Mouse (Mus musculus) neural tube, embryonic 11.5 days (tissue): ENCODE data around the gene Procr. TPM values are rescaled to one million over a fixed set of nuclear protein-coding genes. Genes with fewer than 3 reads are reported as not detected.

Source experiments
- ATAC-seq: fragments of 200-750 bp; cut with Nextera tagmentation; 2 replicates; pipeline ENCODE4 v1.8.0; 2017; ENCODE audit warnings: moderate number of reproducible peaks, mild to moderate bottlenecking, moderate TSS enrichment, moderate library complexity; ENCODE audit not compliant: insufficient read depth, low FRiP score, low TSS enrichment
- DNase-seq: peaks from one replicate; pipeline ENCODE4 v3.0.0-alpha.2; 2015; ENCODE audit warnings: low spot score
- H3K27ac ChIP-seq: fragments of 300-500 bp; sonication (generic); 2 replicates; pipeline ENCODE4 v1.5.1; 2014; ENCODE audit warnings: low read depth, mild to moderate bottlenecking, low read length
- H3K27me3 ChIP-seq: fragments of 300-500 bp; sonication (generic); 2 replicates; pipeline ENCODE4 v1.6.1; 2014; ENCODE audit warnings: mild to moderate bottlenecking, low read length, mixed read lengths; ENCODE audit not compliant: control insufficient read depth, insufficient read depth
- H3K36me3 ChIP-seq: fragments of 300-500 bp; sonication (generic); 2 replicates; pipeline ENCODE4 v1.6.1; 2014; ENCODE audit warnings: mild to moderate bottlenecking, low read length, moderate library complexity, mixed read lengths; ENCODE audit not compliant: control insufficient read depth, insufficient read depth
- H3K4me1 ChIP-seq: fragments of 300-500 bp; sonication (generic); 2 replicates; pipeline ENCODE4 v1.6.1; 2014; ENCODE audit warnings: low read length, mixed read lengths; ENCODE audit not compliant: control insufficient read depth, insufficient read depth
- H3K4me2 ChIP-seq: fragments of 300-500 bp; sonication (generic); 2 replicates; pipeline ENCODE4 v1.6.1; 2014; ENCODE audit warnings: low read depth, mild to moderate bottlenecking, moderate library complexity
- H3K4me3 ChIP-seq: fragments of 300-500 bp; sonication (generic); 2 replicates; pipeline ENCODE4 v1.5.1; 2014; ENCODE audit warnings: low read depth, low read length
- H3K9ac ChIP-seq: fragments of 300-500 bp; sonication (generic); 2 replicates; pipeline ENCODE4 v1.6.1; 2014; ENCODE audit warnings: mild to moderate bottlenecking, low read length
- H3K9me3 ChIP-seq: fragments of 300-500 bp; sonication (generic); 2 replicates; pipeline ENCODE4 v1.6.1; 2016; ENCODE audit warnings: low read length; ENCODE audit not compliant: control insufficient read depth
- WGBS: fragments of 180-500 bp; shearing (Covaris S2); extraction: QIAGEN DNeasy Blood & Tissue Kit; methylation state at CpG from one replicate; pipeline ENCODE4 v1.1.7; 2014; 5-methylcytosine and 5-hydroxymethylcytosine counted together
- polyA plus RNA-seq: library from polyadenylated mRNA; unstranded; fragments of >200 nt; fragmentation: Nextera tagmentation; extraction: Ambion mirVana; gene quantifications from 2 replicates; pipeline ENCODE4 v1.2.1, GENCODE M21; 2014

Gene Procr
- polyA plus RNA-seq, 1 experiment from 2014 or later = 2.8 TPM

DNA sequence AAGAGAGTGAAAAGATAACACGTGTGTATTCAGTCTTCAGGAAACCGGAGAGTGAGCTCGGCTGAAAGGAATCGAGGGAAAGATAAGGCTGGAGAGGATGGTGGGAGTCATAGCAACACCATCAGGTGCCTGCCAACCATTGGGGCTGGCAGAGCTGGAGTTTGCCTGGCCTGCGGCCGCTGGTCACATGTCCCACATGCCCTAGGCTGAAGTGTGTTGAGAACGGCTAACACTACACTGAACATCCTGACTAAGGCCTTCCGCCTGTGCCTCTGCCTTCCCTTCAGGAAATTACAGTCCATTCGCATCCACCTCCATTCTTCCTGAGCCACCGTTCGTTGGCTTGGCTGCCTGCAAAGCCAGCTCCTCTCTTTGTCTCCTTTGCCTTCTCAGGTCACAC is 8.7 kb upstream of the Procr start:
- 90% methylated on average over 11 of the region's 11 CpGs for WGBS
- Histone ChIP-seq H3K4me2 (no peak overlapping the region), H3K27me3 (no peaks in the 10 kb centered on the region), H3K4me3 (no peak overlapping the region), H3K9ac (no peak overlapping the region), H3K9me3 (no peaks in the 10 kb centered on the region), H3K4me1 (no peaks in the 10 kb centered on the region), H3K27ac (no peak overlapping the region), H3K36me3 (no peaks in the 10 kb centered on the region)
- DNase-seq (no peak), ATAC-seq (no peak)

DNA sequence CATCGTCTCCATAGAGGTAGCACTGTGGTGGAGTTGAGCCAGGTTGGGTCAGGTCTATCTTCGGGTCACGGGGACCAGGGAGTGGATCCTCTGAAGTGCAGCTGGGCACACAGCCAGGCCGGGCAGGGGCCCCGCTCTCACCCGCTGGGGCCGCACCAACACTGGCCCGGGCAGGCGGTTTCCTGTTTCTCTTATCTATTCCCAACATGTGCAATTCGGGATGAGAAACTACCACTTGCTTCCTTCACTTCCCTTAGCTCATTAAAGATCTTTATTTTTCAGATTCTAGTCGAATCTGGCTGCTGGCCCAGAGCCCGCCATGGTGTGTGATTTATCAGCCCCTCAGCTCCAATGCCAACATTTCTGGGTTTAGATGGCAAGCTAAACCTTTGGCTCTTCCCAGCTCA is 8.0 kb upstream of the Procr start:
- Histone ChIP-seq H3K4me2 (no peak overlapping the region), H3K4me3 (no peak overlapping the region), H3K27ac (no peak overlapping the region), H3K9ac (no peak overlapping the region), H3K9me3 (no peaks in the 10 kb centered on the region), H3K36me3 (no peaks in the 10 kb centered on the region), H3K4me1 (no peaks in the 10 kb centered on the region), H3K27me3 (no peaks in the 10 kb centered on the region)
- no peak for DNase-seq
- no peak for ATAC-seq
- WGBS = 84% methylated on average over 12 of the region's 12 CpGs

DNA sequence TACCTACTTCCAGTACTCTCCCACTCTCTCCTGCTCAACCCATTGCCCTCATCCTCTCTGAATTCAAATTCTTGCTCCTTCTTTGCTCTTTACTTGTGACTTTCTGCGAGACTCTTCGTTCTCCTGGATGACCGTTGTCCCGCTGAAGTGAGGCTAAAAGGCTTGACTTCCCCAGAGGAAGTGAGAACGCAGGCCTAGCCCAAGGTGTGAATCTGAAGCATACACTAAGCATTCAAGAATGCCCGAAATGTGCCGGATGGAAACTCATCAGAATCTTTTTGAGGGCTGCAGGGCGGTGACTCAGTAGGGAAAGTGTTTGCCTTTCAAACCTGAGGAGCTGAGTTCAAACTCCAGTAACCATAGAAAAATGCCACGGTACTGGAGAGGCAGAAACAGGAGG is 7.6 kb upstream of the Procr start:
- H3K36me3 ChIP-seq = no peaks in the 10 kb centered on the region
- DNase-seq = no peak
- no peaks in the 10 kb centered on the region for H3K27me3 ChIP-seq
- no peak overlapping the region for H3K9ac ChIP-seq
- H3K4me2 ChIP-seq = no peak overlapping the region
- H3K27ac ChIP-seq = no peak overlapping the region
- H3K9me3 ChIP-seq = no peaks in the 10 kb centered on the region
- no peak overlapping the region for H3K4me3 ChIP-seq
- no peak for ATAC-seq
- H3K4me1 ChIP-seq = no peaks in the 10 kb centered on the region
- 84% methylated on average over 9 of the region's 9 CpGs for WGBS

DNA sequence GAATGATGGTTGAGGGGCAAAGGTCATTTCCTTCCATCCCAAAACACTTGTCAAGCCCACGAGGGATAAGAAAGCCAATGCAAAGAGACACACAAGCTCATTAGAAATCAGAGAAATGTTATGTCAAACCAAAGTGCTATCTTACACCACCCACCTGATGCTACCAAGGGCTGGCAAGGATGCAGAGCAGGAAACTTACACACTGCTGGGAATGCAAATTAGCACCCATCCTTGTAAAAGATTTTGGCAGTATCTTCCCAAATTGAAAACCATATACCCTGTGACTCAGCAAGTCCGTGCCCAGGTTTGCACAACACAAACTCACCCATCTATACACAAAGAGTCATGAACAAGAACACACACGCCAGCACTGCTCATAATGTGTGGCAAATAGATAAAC is 5.4 kb upstream of the Procr start:
- H3K9me3 ChIP-seq = no peaks in the 10 kb centered on the region
- no peak for DNase-seq
- no peak overlapping the region for H3K27ac ChIP-seq
- no peak overlapping the region for H3K4me3 ChIP-seq
- no peak overlapping the region for H3K9ac ChIP-seq
- no peaks in the 10 kb centered on the region for H3K36me3 ChIP-seq
- WGBS = 71% methylated on average over 3 of the region's 3 CpGs
- ATAC-seq = no peak
- H3K27me3 ChIP-seq = no peaks in the 10 kb centered on the region
- H3K4me1 ChIP-seq = no peaks in the 10 kb centered on the region
- no peak overlapping the region for H3K4me2 ChIP-seq

GRCm38 (mm10) chr2:155749394-155749793 is 1.5 kb upstream of the Procr start:
- DNase-seq (no peak), ATAC-seq (no peak)
- Histone ChIP-seq H3K4me1 (no peaks in the 10 kb centered on the region), H3K9me3 (no peaks in the 10 kb centered on the region), H3K4me3 (no peak overlapping the region), H3K9ac (no peak overlapping the region), H3K27me3 (no peaks in the 10 kb centered on the region), H3K36me3 (no peaks in the 10 kb centered on the region), H3K27ac (no peak overlapping the region), H3K4me2 (no peak overlapping the region)
- 88% methylated on average over 4 of the region's 4 CpGs for WGBS

- 0% methylated on average over 1 of the region's 1 CpGs for WGBS
- ATAC-seq = no peak
Observed at GRCm38 (mm10) chr2:155755746-155756145, 4.8 kb downstream of the Procr start.

DNA sequence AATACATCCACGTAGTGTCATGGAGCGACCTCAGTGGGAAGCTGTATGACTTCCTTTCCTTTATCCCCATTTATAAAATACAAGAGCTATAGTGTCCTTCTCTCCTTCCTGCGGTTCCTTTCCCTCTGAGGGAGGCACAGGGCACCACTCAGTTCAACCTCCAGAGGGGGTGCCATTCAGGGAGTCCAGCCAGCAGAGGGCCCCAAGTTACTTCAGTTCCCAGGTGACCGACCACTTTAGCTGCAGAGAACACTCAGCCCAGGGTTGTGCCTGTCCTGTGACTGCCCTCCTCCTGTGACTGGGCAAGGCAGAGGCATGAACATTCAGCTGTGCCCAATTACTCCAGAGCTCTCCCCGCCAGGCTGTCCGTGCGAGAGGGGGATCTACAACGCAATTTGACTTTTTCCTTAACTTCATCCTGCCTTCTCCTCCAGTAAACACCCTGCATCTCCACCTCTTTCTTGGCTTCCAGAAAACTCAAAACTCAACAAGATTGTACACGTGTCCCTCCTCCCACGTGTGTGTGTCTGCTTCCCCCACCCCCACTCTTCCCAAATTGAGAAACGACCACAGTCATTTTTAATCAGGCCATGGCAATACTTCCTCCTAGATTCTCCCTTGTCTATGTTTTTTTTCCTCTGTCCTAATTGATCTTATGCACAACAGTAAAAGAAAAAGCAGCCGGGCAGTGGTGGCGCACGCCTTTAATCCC is 6.1 kb downstream of the Procr start:
- H3K27me3 ChIP-seq = no peaks in the 10 kb centered on the region
- no peaks in the 10 kb centered on the region for H3K4me1 ChIP-seq
- ATAC-seq = no peak
- H3K27ac ChIP-seq = no peak overlapping the region
- no peaks in the 10 kb centered on the region for H3K36me3 ChIP-seq
- no peaks in the 10 kb centered on the region for H3K9me3 ChIP-seq
- H3K4me2 ChIP-seq = no peak overlapping the region
- H3K4me3 ChIP-seq = no peak overlapping the region
- H3K9ac ChIP-seq = no peak overlapping the region
- DNase-seq = no peak
- 64% methylated on average over 14 of the region's 14 CpGs for WGBS

More at GRCm38 (mm10) chr2:155755746-155756145, 4.8 kb downstream of the Procr start:
- no peaks in the 10 kb centered on the region for H3K4me1 ChIP-seq
- H3K9me3 ChIP-seq = no peaks in the 10 kb centered on the region
- no peak overlapping the region for H3K4me2 ChIP-seq
- DNase-seq = peak; percentile 34
- H3K4me3 ChIP-seq = no peak overlapping the region
- H3K27ac ChIP-seq = no peak overlapping the region
- no peaks in the 10 kb centered on the region for H3K36me3 ChIP-seq
- no peak overlapping the region for H3K9ac ChIP-seq
- H3K27me3 ChIP-seq = no peaks in the 10 kb centered on the region

DNA sequence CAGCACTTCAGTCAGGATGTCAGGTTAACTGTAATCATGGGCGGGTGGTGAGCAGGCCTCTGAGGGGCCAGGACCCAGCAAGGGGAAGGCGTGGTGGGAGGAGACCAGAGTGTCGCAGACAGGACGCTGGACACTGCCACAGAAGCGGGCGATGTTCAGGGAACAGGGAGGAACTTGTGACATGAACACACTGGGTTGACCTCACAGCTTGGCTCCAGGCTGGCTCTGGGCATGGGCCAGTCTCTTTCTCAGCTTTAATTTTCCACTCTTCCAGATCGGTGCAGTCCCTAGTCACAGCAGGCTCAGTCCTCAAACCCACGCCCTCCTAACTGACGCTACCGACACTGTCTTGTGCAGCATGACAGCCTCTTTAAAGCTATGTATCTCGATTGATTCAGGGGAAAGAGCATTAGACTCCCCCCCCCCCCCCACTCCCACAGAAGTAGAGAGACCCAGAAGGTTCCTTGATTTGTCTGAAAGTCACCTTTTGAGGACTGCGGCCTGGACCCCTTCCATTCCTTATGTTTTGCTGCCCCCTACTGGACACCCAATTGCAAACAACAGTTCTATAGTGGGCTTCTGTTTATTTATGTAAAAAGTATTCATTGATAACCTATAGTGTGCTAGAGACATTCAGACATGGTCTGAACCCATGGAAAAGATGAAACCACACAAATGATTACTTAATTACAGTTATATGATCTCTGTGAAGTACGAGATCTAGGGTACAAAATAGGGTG is 13.9 kb downstream of the Procr start:
- 54% methylated on average over 13 of the region's 13 CpGs for WGBS
- no peak for ATAC-seq
- H3K9me3 ChIP-seq = no peaks in the 10 kb centered on the region

GRCm38 (mm10) chr2:155773664-155774063 is 22.7 kb downstream of the Procr start:
- H3K27ac ChIP-seq = no peak overlapping the region
- peaks cover 5% of the 10 kb centered on the region; the same call in 1 of the 2 replicates for H3K4me1 ChIP-seq
- no peak overlapping the region for H3K9ac ChIP-seq
- H3K27me3 ChIP-seq = peaks cover 20% of the 10 kb centered on the region
- no peaks in the 10 kb centered on the region for H3K36me3 ChIP-seq
- WGBS = 72% methylated on average over 4 of the region's 4 CpGs
- ATAC-seq = no peak
- no peak overlapping the region for H3K4me3 ChIP-seq
- H3K9me3 ChIP-seq = no peaks in the 10 kb centered on the region
- H3K4me2 ChIP-seq = no peak overlapping the region
- DNase-seq = no peak

More for the DNA sequence above, 13.9 kb downstream of the Procr start:
- H3K9ac ChIP-seq = no peak overlapping the region
- H3K36me3 ChIP-seq = no peaks in the 10 kb centered on the region
- H3K4me3 ChIP-seq = no peak overlapping the region
- no peaks in the 10 kb centered on the region for H3K27me3 ChIP-seq
- DNase-seq = peak; percentile 73
- H3K27ac ChIP-seq = no peak overlapping the region
- no peak overlapping the region for H3K4me2 ChIP-seq
- H3K4me1 ChIP-seq = no peaks in the 10 kb centered on the region
